Mouse (Mus musculus) MEL (cell line): ENCODE measurements around the gene Nagk.
"Not testable (repeated sequence)": the region's sequence is repeated elsewhere in the genome, so short reads cannot be mapped to it uniquely, and the experiment has no call there.

Experiments used
- CTCF ChIP-seq, 3 experiments: IDR thresholded peaks in 2 of 3; conservative IDR thresholded peaks in 1 of 3; 2 replicates each; pipeline ENCODE4 v1.5.1; 2011 to 2012; ENCODE audit warnings: low read length in 3 of 3, low read depth in 2 of 3, mild to moderate bottlenecking in 2 of 3, improper control_type of control experiment in 1 of 3, inconsistent platforms in 1 of 3, mixed read lengths in 1 of 3, moderate library complexity in 1 of 3; ENCODE audit not compliant: control insufficient read depth in 1 of 3, insufficient read depth in 1 of 3, poor library complexity in 1 of 3, severe bottlenecking in 1 of 3
- KAT2A ChIP-seq: conservative IDR thresholded peaks from 2 replicates; pipeline ENCODE4 v1.6.1; 2012; ENCODE audit warnings: low read depth, low read length, improper control_type of control experiment, inconsistent platforms
- MAX ChIP-seq: IDR thresholded peaks from 2 replicates; pipeline ENCODE4 v1.6.1; 2011; ENCODE audit warnings: low read length, improper control_type of control experiment
- ZC3H11A ChIP-seq: IDR thresholded peaks from 2 replicates; pipeline ENCODE4 v1.6.1; 2012; ENCODE audit warnings: low read depth, mild to moderate bottlenecking, inconsistent platforms, low read length, improper control_type of control experiment
- ZKSCAN1 ChIP-seq: IDR thresholded peaks from 2 replicates; pipeline ENCODE4 v1.6.1; 2012; ENCODE audit warnings: low read depth, mild to moderate bottlenecking, inconsistent platforms, low read length, improper control_type of control experiment, moderate library complexity

DNA sequence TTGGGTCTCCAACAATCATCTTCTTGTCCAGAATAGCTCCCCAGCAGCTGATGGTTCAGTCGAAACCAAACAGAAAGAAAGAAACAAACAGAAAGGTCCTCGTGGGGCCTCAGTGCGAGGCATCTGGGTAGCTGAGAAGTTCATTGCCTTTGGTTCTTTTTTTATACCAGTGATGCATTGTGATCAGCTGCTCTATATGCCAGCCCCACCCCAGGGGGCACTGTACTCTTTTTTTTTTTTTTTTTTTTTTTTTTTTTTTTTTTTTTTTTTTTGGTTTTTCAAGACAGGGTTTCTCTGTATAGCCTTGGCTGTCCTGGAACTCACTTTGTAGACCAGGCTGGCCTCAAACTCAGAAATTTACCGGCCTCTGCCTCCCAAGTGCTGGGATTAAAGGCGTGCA lies 4.2 kb upstream of the Nagk start:
- not testable (repeated sequence) for TF ChIP-seq ZC3H11A; ZKSCAN1; CTCF (IDR thresholded peaks at IDR 0.05 in 2 of 3, conservative IDR thresholded peaks at IDR 0.05 in 1 of 3; ENCODE audit: control insufficient read depth in 1 of 3, insufficient read depth in 1 of 3, low read depth in 2 of 3, low read length in 3 of 3, poor library complexity in 1 of 3, severe bottlenecking in 1 of 3); KAT2A; MAX
